ENCODE assay signal across 8 mouse cellular contexts in the genomic region with DNA sequence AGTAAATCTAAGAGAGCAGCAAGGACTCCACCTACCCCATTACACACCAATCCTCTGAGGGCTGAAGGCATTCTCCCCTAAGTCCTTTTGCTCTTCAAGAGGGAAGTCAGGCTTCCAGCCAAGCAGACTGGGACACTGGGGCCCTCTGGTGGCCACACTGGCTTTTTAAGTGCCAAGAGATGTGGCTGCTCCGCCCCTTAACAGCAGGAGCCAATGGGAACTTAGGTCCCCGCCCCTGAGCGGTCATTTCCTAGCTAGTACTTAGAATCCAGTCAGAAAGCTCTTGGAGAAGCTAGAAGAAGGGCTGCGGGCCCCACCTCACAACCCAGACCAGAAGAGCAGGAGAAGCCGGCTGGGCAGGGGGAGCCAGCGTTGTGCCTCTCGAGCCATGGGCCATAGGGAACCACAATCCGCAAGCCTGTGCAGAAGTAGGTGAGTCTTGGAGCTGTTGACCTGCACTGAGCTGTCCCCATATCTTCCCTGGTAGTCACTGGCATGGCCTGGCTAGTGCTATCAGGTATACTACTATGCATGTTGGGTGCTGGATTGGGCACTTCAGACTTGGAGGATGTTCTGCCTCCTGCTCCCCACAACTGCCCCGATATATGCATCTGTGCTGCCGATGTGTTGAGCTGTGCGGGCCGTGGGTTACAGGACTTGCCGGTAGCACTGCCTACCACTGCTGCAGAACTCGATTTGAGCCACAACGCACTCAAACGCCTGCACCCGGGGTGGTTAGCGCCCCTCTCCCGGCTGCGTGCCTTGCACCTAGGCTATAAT. TPM values are rescaled to one million over a fixed set of nuclear protein-coding genes. Genes with fewer than 3 reads are reported as not detected.
A peak's percentile ranks its signal among the peaks of the same experiment; 100 is the strongest.
DNase-seq lines count a peak whose midpoint lies in the region; ATAC-seq lines count a peak whose summit lies in the region.

TSS of gene Amigo3 (plus strand) at position 275 of the 780 bp plus-strand sequence.

- H3K36me3 ChIP-seq in hindbrain, embryonic 11.5 days (ENCODE audit: control insufficient read depth, insufficient read depth, low read length) = no peaks in the 10 kb centered on the region

- 57% methylated on average over 20 of the region's 20 CpGs for WGBS in hindbrain, embryonic 11.5 days

- ATAC-seq in hindbrain, embryonic 11.5 days (ENCODE audit: low FRiP score) = peak; percentile 20; the same call in 1 of the 2 replicates

- no peaks in the 10 kb centered on the region for H3K9me3 ChIP-seq in hindbrain, embryonic 11.5 days (ENCODE audit: control insufficient read depth, low read length)

- no peak within 1 kb of the TSS for H3K9ac ChIP-seq in hindbrain, embryonic 11.5 days (ENCODE audit: low read depth, low read length)

- no peak within 1 kb of the TSS for H3K27ac ChIP-seq in hindbrain, embryonic 11.5 days (ENCODE audit: low read depth, low read length)

- peaks cover 10% of the 10 kb centered on the region; the same call in 1 of the 2 replicates for H3K4me1 ChIP-seq in hindbrain, embryonic 11.5 days (replicated peaks; ENCODE audit: control insufficient read depth, insufficient read depth, low read length)

- peak; percentile 96 for DNase-seq in Muller cell, postnatal 12 days (ENCODE audit: inconsistent ontology term)
- DNase-seq in cerebellum, adult 9-11 months = peak; percentile 94
- DNase-seq in frontal cortex, adult 2 months (ENCODE audit: extremely low spot score in 1 of 2, low spot score in 1 of 2) = peak; percentile 96 to 99
- DNase-seq in hindbrain, embryonic 11.5 days (ENCODE audit: low spot score) = peak; percentile 97
- DNase-seq in layer of hippocampus, postnatal 10 days (ENCODE audit: low spot score in 2 of 2) = peak; percentile 99
- peak; percentile 98 for DNase-seq in lung, postnatal 10 days
- DNase-seq in ovary, postnatal 36 days (ENCODE audit: low spot score) = peak; percentile 94
- peak; percentile 96 for DNase-seq in thymus, postnatal 25 days

- no peak within 1 kb of the TSS for H3K4me3 ChIP-seq in hindbrain, embryonic 11.5 days (ENCODE audit: low read depth, low read length)

- H3K4me2 ChIP-seq in hindbrain, embryonic 11.5 days (replicated peaks; ENCODE audit: low read depth, low read length) = 0 out of 2 replicates have a peak within 1 kb of the TSS, but pooled peaks have one; percentile 9

- no peaks in the 10 kb centered on the region for H3K27me3 ChIP-seq in hindbrain, embryonic 11.5 days (ENCODE audit: control insufficient read depth, insufficient read depth, low read length)

RNA-seq across cellular contexts. Expression of gene Amigo3, which starts in this region (rescaled TPM):
- 1.4 and 1.6 TPM in 2 replicates for polyA plus RNA-seq in frontal cortex, adult 2 months (2012; rRNA removed)
- polyA plus RNA-seq in hindbrain, embryonic 11.5 days (2014; fragmentation: Nextera tagmentation; extraction: Ambion mirVana) = 1.6 and 1.8 TPM in 2 replicates
- 1 to 10 TPM; 2.0 to 2.1 TPM for total RNA-seq in layer of hippocampus, postnatal 10 days (2021)
